Mouse (Mus musculus): ENCODE data around the gene Plekha5. TPM values are rescaled to one million over a fixed set of nuclear protein-coding genes. Genes with fewer than 3 reads are reported as not detected.

Plekha5 gene
- polyA plus RNA-seq, 1 experiment from 2014 or later, result 30.1 TPM

GRCm38 (mm10) chr6:140424201-140424990, 542 bp downstream of the Plekha5 start:
- peak; percentile 76 for ATAC-seq
- no peaks in the 10 kb centered on the region for H3K27me3 ChIP-seq (replicated peaks; ENCODE audit: control insufficient read depth, insufficient read depth, low read length)

GRCm38 (mm10) chr6:140424991-140425361, 1.1 kb downstream of the Plekha5 start:
- H3K4me1 ChIP-seq (ENCODE audit: control insufficient read depth, insufficient read depth, low read length), result peaks cover 5% of the 10 kb centered on the region; the same call in 1 of the 2 replicates
- H3K27me3 ChIP-seq (replicated peaks; ENCODE audit: control insufficient read depth, insufficient read depth, low read length), result no peaks in the 10 kb centered on the region
- H3K4me2 ChIP-seq (ENCODE audit: low read depth, low read length), result peak overlapping the region; percentile 76
- under 1% methylated on average over 17 of the region's 17 CpGs for WGBS
- H3K36me3 ChIP-seq (ENCODE audit: control insufficient read depth, insufficient read depth, low read length), result no peaks in the 10 kb centered on the region
- peak overlapping the region; percentile 97 for H3K9ac ChIP-seq (ENCODE audit: low read depth, low read length)
- H3K27ac ChIP-seq (ENCODE audit: low read length), result peak overlapping the region; percentile 93
- H3K4me3 ChIP-seq (ENCODE audit: low read length), result peak overlapping the region; percentile 100
- no peaks in the 10 kb centered on the region for H3K9me3 ChIP-seq (ENCODE audit: control insufficient read depth, low read length)
- ATAC-seq, result peak; percentile 27

More at GRCm38 (mm10) chr6:140424201-140424990, 542 bp downstream of the Plekha5 start:
- peaks cover 5% of the 10 kb centered on the region; the same call in 1 of the 2 replicates for H3K4me1 ChIP-seq (ENCODE audit: control insufficient read depth, insufficient read depth, low read length)
- H3K4me2 ChIP-seq (ENCODE audit: low read depth, low read length), result peak overlapping the region; percentile 76
- H3K4me3 ChIP-seq (ENCODE audit: low read length), result peak overlapping the region; percentile 100
- H3K36me3 ChIP-seq (ENCODE audit: control insufficient read depth, insufficient read depth, low read length), result no peaks in the 10 kb centered on the region
- 1% methylated on average over 48 of the region's 72 CpGs for WGBS
- H3K9ac ChIP-seq (ENCODE audit: low read depth, low read length), result peak overlapping the region; percentile 97
- no peaks in the 10 kb centered on the region for H3K9me3 ChIP-seq (ENCODE audit: control insufficient read depth, low read length)
- H3K27ac ChIP-seq (ENCODE audit: low read length), result peak overlapping the region; percentile 93

GRCm38 (mm10) chr6:140429236-140429635, 5.4 kb downstream of the Plekha5 start:
- no peak overlapping the region for H3K27ac ChIP-seq (ENCODE audit: low read length)
- no peak overlapping the region for H3K4me2 ChIP-seq (ENCODE audit: low read depth, low read length)
- 0 out of 2 replicates have a peak, but pooled peaks cover 3% of the 10 kb centered on the region for H3K36me3 ChIP-seq (ENCODE audit: control insufficient read depth, insufficient read depth, low read length)
- no peak overlapping the region for H3K4me3 ChIP-seq (ENCODE audit: low read length)
- peaks cover 5% of the 10 kb centered on the region; the same call in 1 of the 2 replicates for H3K4me1 ChIP-seq (ENCODE audit: control insufficient read depth, insufficient read depth, low read length)
- no peak for ATAC-seq
- no peaks in the 10 kb centered on the region for H3K27me3 ChIP-seq (replicated peaks; ENCODE audit: control insufficient read depth, insufficient read depth, low read length)
- H3K9ac ChIP-seq (ENCODE audit: low read depth, low read length), result no peak overlapping the region
- H3K9me3 ChIP-seq (ENCODE audit: control insufficient read depth, low read length), result no peaks in the 10 kb centered on the region
- WGBS, result 72% methylated on average over 8 of the region's 8 CpGs

GRCm38 (mm10) chr6:140432363-140432762, 8.5 kb downstream of the Plekha5 start:
- WGBS, result 93% methylated on average over 9 of the region's 9 CpGs
- no peak overlapping the region for H3K9ac ChIP-seq (ENCODE audit: low read depth, low read length)
- no peak overlapping the region for H3K27ac ChIP-seq (ENCODE audit: low read length)
- H3K27me3 ChIP-seq (replicated peaks; ENCODE audit: control insufficient read depth, insufficient read depth, low read length), result no peaks in the 10 kb centered on the region
- H3K4me1 ChIP-seq (ENCODE audit: control insufficient read depth, insufficient read depth, low read length), result no peaks in the 10 kb centered on the region
- H3K4me3 ChIP-seq (ENCODE audit: low read length), result no peak overlapping the region
- H3K9me3 ChIP-seq (ENCODE audit: control insufficient read depth, low read length), result no peaks in the 10 kb centered on the region
- no peak for ATAC-seq
- 0 out of 2 replicates have a peak, but pooled peaks cover 3% of the 10 kb centered on the region for H3K36me3 ChIP-seq (ENCODE audit: control insufficient read depth, insufficient read depth, low read length)
- no peak overlapping the region for H3K4me2 ChIP-seq (ENCODE audit: low read depth, low read length)

- H3K27ac ChIP-seq (ENCODE audit: low read length), result no peak overlapping the region
- H3K4me1 ChIP-seq (ENCODE audit: control insufficient read depth, insufficient read depth, low read length), result peaks cover 5% of the 10 kb centered on the region; the same call in 1 of the 2 replicates
- peak; percentile 57 for ATAC-seq
- 81% methylated on average over 5 of the region's 5 CpGs for WGBS
- no peak overlapping the region for H3K4me3 ChIP-seq (ENCODE audit: low read length)
- H3K27me3 ChIP-seq (replicated peaks; ENCODE audit: control insufficient read depth, insufficient read depth, low read length), result no peaks in the 10 kb centered on the region
- no peaks in the 10 kb centered on the region for H3K36me3 ChIP-seq (ENCODE audit: control insufficient read depth, insufficient read depth, low read length)
- no peaks in the 10 kb centered on the region for H3K9me3 ChIP-seq (ENCODE audit: control insufficient read depth, low read length)
- H3K4me2 ChIP-seq (ENCODE audit: low read depth, low read length), result no peak overlapping the region
- no peak overlapping the region for H3K9ac ChIP-seq (ENCODE audit: low read depth, low read length)
Measured at GRCm38 (mm10) chr6:140443374-140443773, 19.5 kb downstream of the Plekha5 start.

- no peaks in the 10 kb centered on the region for H3K36me3 ChIP-seq (ENCODE audit: control insufficient read depth, insufficient read depth, low read length)
- no peaks in the 10 kb centered on the region for H3K9me3 ChIP-seq (ENCODE audit: control insufficient read depth, low read length)
- WGBS, result 74% methylated on average over 7 of the region's 7 CpGs
- H3K4me1 ChIP-seq (ENCODE audit: control insufficient read depth, insufficient read depth, low read length), result peaks cover 5% of the 10 kb centered on the region; the same call in 1 of the 2 replicates
- H3K4me2 ChIP-seq (ENCODE audit: low read depth, low read length), result no peak overlapping the region
- H3K27ac ChIP-seq (ENCODE audit: low read length), result no peak overlapping the region
- no peak overlapping the region for H3K9ac ChIP-seq (ENCODE audit: low read depth, low read length)
- ATAC-seq, result no peak
- no peak overlapping the region for H3K4me3 ChIP-seq (ENCODE audit: low read length)
- no peaks in the 10 kb centered on the region for H3K27me3 ChIP-seq (replicated peaks; ENCODE audit: control insufficient read depth, insufficient read depth, low read length)
Measured at GRCm38 (mm10) chr6:140444147-140444546, 20.3 kb downstream of the Plekha5 start.

GRCm38 (mm10) chr6:140444855-140445465, 21.1 kb downstream of the Plekha5 start:
- H3K27me3 ChIP-seq (replicated peaks; ENCODE audit: control insufficient read depth, insufficient read depth, low read length), result no peaks in the 10 kb centered on the region
- ATAC-seq, result no peak
- WGBS, result 51% methylated on average over 10 of the region's 10 CpGs

GRCm38 (mm10) chr6:140448010-140448739, 24.3 kb downstream of the Plekha5 start:
- Histone ChIP-seq H3K9me3 (ENCODE audit: control insufficient read depth, low read length) (no peaks in the 10 kb centered on the region), H3K4me1 (ENCODE audit: control insufficient read depth, insufficient read depth, low read length) (0 out of 2 replicates have a peak, but pooled peaks cover 2% of the 10 kb centered on the region), H3K36me3 (ENCODE audit: control insufficient read depth, insufficient read depth, low read length) (no peaks in the 10 kb centered on the region), H3K4me2 (ENCODE audit: low read depth, low read length) (no peak overlapping the region), H3K27me3 (replicated peaks; ENCODE audit: control insufficient read depth, insufficient read depth, low read length) (no peaks in the 10 kb centered on the region), H3K27ac (ENCODE audit: low read length) (no peak overlapping the region), H3K4me3 (ENCODE audit: low read length) (no peak overlapping the region), H3K9ac (ENCODE audit: low read depth, low read length) (no peak overlapping the region)
- WGBS, result 88% methylated on average over 21 of the region's 21 CpGs
- no peak for ATAC-seq

More at GRCm38 (mm10) chr6:140444855-140445465, 21.1 kb downstream of the Plekha5 start:
- H3K36me3 ChIP-seq (ENCODE audit: control insufficient read depth, insufficient read depth, low read length), result no peaks in the 10 kb centered on the region
- no peak overlapping the region for H3K27ac ChIP-seq (ENCODE audit: low read length)
- no peaks in the 10 kb centered on the region for H3K9me3 ChIP-seq (ENCODE audit: control insufficient read depth, low read length)
- 0 out of 2 replicates have a peak, but pooled peaks cover 2% of the 10 kb centered on the region for H3K4me1 ChIP-seq (ENCODE audit: control insufficient read depth, insufficient read depth, low read length)
- H3K9ac ChIP-seq (ENCODE audit: low read depth, low read length), result no peak overlapping the region
- H3K4me3 ChIP-seq (ENCODE audit: low read length), result no peak overlapping the region
- H3K4me2 ChIP-seq (ENCODE audit: low read depth, low read length), result no peak overlapping the region

- no peak for ATAC-seq
- no peak overlapping the region for H3K27ac ChIP-seq (ENCODE audit: low read length)
- H3K9ac ChIP-seq (ENCODE audit: low read depth, low read length), result no peak overlapping the region
- H3K36me3 ChIP-seq (ENCODE audit: control insufficient read depth, insufficient read depth, low read length), result no peaks in the 10 kb centered on the region
- no peaks in the 10 kb centered on the region for H3K9me3 ChIP-seq (ENCODE audit: control insufficient read depth, low read length)
- H3K4me3 ChIP-seq (ENCODE audit: low read length), result no peak overlapping the region
- no peaks in the 10 kb centered on the region for H3K27me3 ChIP-seq (replicated peaks; ENCODE audit: control insufficient read depth, insufficient read depth, low read length)
- H3K4me1 ChIP-seq (ENCODE audit: control insufficient read depth, insufficient read depth, low read length), result peaks cover 4% of the 10 kb centered on the region; the same call in 1 of the 2 replicates
- no peak overlapping the region for H3K4me2 ChIP-seq (ENCODE audit: low read depth, low read length)
- WGBS, result 81% methylated on average over 5 of the region's 5 CpGs
Measured at GRCm38 (mm10) chr6:140450693-140451092, 26.8 kb downstream of the Plekha5 start.

Data from intestine, embryonic 16.5 days (tissue).